Mouse (Mus musculus) testis, adult 2 months (tissue): Measurements from ENCODE around the gene Slc24a3.

Experiments used
- CTCF ChIP-seq: fragments of 200-500 bp; IDR thresholded peaks from 2 replicates; pipeline ENCODE4 v1.5.1; 2012; ENCODE audit warnings: low read depth, mild to moderate bottlenecking, inconsistent platforms, low read length, moderate library complexity; ENCODE audit not compliant: control insufficient read depth, insufficient read depth, insufficient replicate concordance
- POLR2A ChIP-seq: fragments of 200-500 bp; IDR thresholded peaks from 2 replicates; pipeline ENCODE4 v1.6.1; 2012; ENCODE audit warnings: low read depth, mild to moderate bottlenecking, inconsistent platforms, low read length, moderate library complexity; ENCODE audit not compliant: control insufficient read depth

DNA sequence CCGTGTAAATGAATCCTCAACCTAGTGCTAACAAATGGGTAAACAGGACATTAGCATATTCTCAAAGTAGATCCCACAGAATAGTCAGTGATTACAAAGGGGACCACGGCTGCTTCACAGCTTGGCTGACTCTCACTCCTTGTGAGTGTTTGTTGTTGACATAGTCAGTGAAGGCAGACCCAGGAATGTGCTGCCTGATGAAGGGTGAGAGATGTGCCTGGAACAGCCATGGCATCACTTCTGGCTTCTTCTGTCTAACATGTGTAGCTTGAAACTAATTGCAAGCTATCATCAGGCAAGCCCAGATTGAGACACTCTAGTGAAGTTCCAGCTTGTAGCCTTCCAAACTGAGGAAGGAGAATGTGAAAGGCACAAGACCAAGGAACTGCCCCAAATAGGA lies 151.4 kb downstream of the Slc24a3 start:
- no peak for TF ChIP-seq CTCF
- TF ChIP-seq POLR2A: no peak
